Mouse (Mus musculus) heart, postnatal 25 days (tissue): ENCODE data around the gene Guk1. TPM values are rescaled to one million over a fixed set of nuclear protein-coding genes. Genes with fewer than 3 reads are reported as not detected.

Experiments
- DNase-seq: peaks from one replicate; pipeline ENCODE4 v3.0.0; 2022; ENCODE audit warnings: low spot score
- intact Hi-C: fragments of 180-260 bp; cut with DNase I; formaldehyde crosslinking; loops from one replicate; pipeline ENCODE4 v1.15.1; 2025
- total RNA-seq, 2 experiments: library from RNA; stranded (reverse); gene quantifications; 2 replicates each; pipeline ENCODE4 v1.2.3; 2021

The Guk1 gene
- 10 to 100 TPM; 85.4 to 92.6 TPM for total RNA-seq

DNA sequence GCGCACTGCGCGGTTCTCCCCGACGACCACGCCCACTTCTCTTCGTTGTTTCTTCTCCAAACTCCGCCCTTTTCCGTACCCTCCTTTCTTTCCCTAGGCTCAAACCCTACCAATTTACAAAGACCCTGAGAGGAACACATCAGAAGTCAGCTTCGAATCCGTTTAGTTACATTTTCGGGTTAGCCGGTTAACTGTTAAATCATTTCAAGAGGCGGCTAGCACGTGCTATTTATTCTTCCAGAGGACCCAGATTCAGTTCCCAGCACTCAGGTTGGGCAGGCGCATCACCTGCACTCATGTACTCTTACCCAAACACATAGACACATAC is at the start of gene Guk1:
Gene Guk1 (minus strand): TSS at position 154 of the 328 bp plus-strand sequence.
- intact Hi-C loops: no loop called here

DNA sequence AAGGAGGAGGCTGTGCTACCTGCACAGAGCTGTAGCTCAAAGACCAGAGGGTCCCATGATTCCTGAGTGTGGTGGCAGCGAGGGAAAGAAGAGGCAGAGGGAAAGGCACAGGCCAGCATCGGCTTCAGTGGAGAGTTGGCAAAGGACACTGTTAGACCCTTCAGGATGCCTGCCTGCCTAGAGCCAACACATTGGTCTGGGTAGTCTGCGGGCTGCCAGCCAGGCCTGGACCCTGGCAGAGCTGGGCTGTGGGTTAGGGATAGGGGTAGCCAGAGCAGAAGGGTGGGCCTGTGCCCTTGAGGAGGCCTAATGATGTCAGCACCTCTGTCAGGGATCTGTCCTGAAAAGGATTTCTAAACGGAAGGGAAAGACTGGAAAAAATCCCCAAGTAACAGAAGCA is 47.8 kb upstream of the Guk1 start:
- intact Hi-C loops: loop anchor here (5.0 kb wide), 1 partner anchor 243 kb away; no protein-coding TSS in a partner anchor
- DNase-seq: no peak

More for the DNA sequence above, at the start of gene Guk1:
- no peak for DNase-seq

DNA sequence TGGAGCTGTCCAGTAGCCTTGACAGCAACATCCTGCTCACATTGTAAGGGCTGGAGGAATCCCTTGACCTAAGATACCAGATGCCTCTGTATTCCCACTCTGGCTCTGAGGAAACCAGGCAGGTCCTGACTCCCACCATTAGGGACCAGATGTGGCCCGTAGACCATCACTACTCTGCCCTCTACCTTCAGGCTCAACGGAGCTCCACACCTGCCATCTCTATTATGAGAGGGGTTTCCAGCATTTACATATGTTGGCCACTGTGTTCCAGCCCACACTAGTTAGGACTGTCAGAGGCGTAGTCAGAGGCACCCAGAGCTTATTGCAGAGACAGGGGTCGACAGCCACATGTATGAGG is 47.4 kb upstream of the Guk1 start:
- DNase-seq: no peak
- intact Hi-C loops: loop anchor here (5.0 kb wide), 1 partner anchor 243 kb away; no protein-coding TSS in a partner anchor

DNA sequence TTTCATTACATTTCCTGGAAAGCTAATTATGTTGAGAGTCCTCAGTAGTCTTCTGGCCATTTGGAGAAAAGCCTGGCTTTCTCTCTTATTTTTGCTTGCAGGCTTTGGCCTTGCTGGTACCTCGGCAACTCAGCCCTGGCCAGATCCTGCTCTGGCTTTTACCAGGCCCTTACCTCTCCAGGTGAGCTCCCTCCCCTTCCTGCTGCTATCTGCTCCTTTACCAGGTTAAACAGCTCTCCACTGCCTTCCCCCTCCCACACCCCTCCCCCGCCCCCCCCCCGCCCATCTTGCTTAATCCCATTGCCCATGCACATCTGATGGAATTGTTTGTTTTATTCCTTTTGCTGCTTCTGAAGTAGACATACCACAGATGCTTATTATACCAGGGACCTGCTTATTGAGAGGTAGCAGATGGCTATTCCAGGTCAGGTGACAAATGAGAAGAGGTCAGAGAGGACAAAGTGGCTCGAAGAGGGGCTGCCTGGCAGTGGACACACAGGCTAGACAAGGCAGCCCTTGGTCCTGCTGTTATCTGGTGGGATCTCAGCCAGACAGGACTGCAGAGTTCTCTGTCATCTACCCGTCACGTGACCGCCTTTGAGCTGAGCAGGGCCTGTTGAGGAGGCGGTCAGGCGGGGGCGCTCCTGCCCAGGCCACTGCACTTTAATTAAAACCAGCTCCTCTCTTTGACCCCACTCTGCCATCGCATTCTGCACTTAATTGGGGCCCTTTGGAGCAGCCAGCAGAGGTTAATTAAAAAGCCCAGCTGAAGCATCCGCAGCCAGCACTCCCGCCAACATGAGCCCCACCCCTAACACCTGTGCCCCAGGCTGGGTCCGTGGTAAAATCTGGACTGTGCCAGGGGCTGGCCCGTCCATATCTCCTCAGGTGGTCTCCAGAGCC is 46.8 kb upstream of the Guk1 start:
- DNase-seq: peak; percentile 8
- intact Hi-C loops: loop anchor here (5.0 kb wide), 1 partner anchor 244 kb away; no protein-coding TSS in a partner anchor

DNA sequence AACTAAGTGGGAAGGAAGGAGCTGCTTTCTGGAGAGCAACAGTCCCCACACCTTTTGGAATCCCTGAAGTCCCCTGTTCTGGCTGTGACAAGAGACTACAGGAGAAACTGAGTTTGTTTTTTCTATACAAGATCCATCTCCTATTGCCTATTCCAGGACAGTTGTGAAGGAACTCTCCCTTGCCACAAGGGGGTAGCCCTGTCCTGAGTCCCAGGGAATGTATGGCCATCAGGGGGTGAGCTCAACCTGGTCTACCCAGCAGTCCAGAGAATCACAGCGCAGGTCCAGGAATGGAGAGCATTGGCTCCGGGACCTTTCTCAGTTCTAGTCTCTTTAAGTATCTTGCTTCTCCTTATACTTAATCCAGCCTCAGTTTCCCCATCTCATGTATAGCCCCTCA is 40.8 kb upstream of the Guk1 start:
- DNase-seq: no peak
- intact Hi-C loops: no loop called here

DNA sequence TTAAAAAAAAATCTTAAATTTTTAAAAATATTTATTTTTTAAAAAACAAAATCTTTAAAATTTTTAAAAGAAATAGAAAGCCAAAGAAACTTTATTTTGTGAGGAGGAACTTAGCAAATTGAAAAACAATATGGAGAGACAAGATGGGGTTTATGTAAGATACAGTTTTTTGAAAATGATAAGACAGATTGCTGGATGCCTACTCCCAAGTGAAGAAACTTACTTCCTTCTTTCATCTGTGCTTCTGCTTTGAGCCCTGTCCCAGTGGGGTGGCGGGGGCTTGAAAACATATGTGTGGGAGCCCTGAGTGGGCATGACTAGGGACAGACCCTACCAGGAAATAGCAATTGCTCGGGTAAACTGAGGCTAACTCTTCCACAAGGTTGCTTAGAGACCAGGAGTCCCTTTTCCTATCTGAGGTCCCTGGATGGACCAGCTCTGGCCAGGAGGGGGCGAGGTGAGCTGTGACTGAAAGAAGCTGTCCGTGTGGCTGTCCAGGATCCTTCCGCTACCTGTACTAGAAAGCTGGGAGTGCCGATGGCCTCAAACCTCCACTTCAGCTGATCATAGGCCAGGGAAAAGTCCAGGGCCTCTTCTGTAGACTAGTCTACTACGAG is 38.2 kb upstream of the Guk1 start:
- DNase-seq: no peak
- intact Hi-C loops: no loop called here

DNA sequence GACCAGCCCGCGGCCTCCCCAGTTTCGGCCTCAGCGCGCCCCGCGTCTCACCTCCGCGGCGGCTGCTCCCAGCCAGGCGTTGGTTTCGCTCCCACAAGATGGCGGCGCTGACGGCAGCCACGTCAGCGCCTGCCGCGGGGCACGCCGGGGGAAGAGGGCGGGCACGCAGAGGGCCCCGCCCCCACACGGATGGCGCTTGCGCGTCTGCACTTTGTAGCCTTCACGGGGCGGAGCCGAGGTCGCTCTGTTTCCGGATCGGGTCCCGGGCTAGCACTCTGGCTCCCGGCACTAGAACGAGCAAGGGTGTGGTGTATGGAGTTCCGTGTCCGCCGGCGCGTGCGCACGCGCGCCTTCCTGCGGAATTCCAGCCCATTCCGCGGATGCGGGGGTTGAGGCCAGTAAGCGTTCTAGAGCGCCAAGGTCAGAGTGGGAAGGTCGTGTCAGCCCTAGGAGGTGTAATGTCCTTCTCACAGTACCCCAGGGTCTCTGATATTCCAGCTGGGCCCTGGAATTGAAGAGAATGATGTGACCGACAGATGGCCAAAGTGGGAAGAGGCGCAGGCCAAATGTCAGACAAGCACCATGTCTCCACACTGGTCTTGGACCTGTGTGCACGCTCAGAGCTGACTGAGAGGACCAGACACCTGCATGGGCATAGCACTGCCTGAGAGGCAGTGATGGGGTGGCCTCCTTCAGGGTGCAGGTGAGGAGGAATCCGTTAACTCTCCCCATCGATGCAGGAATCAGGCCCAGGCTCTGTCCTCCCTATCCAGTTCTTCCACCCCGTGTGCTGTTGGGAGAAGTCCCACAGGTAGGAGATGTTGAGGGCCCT is 36.3 kb upstream of the Guk1 start, which contains the start of gene Arf1:
Gene Arf1 (minus strand): TSS at position 149 of the 832 bp plus-strand sequence.
- intact Hi-C loops: loop anchor here (5.0 kb wide), 1 partner anchor 66 kb away; the partner anchor contains the start of gene Iba57
- DNase-seq: peak; percentile 93

DNA sequence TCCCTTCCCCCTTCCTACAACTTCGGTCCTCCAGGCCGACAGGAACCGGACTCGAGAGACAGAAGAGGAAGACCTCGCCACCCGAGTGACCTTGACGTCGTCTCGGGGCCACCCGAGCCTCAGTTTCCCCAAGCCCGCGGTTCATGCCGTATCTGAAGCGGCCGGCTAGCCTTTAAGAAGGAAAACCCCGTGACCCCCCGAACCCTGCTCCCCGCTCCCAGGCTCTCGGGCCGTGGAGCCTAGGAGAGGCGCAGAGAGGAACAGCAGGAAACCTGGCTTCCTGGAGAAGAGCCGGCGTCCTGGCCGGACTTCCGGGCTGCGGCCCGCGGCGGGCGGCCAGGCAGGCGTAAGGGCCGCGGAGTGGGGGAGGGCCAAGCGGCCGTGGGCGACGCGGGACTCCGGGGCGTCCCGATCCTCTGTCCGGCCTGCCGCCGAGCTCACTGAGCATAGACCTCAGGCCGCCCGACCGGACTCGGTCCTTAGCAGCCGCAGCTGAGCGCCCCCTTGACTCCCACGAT is 35.7 kb upstream of the Guk1 start:
- intact Hi-C loops: loop anchor here (5.0 kb wide), 1 partner anchor 65 kb away; the partner anchor contains the start of gene Iba57
- no peak for DNase-seq

DNA sequence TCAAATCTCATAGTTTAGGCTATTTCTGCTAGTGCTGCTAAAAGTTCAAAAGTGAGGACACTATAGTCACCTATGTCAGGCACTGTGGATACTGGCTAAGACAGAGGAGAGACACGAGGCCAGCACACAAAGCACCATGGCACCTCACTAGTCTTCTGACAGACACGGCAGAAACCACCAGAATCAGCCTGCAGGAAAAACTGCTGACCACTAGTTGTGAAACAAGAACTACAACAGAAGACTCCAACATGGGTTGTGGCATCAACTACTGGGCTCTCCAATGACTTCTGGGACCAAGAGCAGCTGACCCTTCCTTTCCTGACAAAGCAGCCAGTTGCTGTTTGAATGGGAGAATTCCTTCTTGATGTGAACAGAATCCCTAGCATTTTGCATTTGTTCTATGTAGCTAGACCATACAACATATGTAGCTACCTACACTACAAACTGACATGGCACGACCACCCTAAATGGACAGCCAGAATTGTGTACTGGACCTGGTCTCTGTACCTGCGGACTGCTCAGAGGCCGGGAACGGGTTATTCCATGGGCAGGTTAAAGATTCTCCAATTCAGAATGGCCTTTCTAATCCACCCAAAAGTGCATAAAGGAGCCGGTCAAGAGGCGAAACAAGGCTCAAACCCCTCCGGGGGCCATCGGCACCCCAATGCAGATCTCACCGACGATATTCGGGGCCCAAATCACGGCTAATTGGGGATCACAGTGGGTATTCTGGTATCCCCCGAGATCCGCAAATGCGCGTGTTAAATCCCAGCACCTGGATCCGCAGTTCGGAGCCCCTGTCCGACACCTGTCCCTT is 35.0 kb upstream of the Guk1 start:
- intact Hi-C loops: loop anchor here (5.0 kb wide), 1 partner anchor 65 kb away; the partner anchor contains the start of gene Iba57
- no peak for DNase-seq

DNA sequence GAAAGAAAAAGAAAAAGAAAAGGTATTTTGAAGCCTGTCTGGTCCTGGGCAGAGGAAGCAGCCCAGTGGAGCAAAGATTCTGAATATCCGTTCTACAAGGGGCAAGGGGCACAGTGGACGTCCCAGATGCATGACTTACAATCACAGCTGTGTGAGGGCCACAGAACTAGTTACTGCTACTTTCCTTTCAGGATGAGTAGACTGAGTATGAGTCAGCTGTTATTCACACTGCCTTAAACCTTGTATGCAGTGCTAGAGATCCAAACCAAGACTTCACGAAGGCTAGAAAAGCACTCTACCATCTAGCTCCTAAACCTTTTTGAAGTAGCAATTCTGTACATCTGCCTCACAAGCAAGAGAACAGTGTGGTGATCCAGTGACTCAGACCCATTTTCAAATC is 34.2 kb upstream of the Guk1 start:
- intact Hi-C loops: loop anchor here (5.0 kb wide), 1 partner anchor 64 kb away; the partner anchor contains the start of gene Iba57
- DNase-seq: no peak

DNA sequence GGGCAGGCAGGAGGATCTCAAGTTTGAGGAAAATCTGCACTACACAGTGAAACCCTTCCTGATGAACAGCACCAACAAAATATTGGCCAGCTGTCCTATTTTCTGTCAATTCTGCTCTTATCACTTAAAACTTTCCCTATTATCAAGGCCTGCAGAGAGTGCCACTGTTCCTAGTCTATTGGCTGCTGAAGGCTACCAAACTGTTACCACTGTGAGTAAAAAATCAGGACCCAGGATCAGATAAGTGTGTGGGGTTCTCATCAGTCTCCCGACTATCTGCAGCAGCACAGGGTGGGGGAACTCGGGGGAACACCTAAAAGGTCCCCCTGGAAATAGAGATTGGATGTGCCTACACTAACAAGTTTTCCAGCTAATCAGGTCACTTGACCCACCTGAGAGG is 33.2 kb upstream of the Guk1 start:
- intact Hi-C loops: loop anchor here (5.0 kb wide), 1 partner anchor 63 kb away; the partner anchor contains the start of gene Iba57
- DNase-seq: no peak

DNA sequence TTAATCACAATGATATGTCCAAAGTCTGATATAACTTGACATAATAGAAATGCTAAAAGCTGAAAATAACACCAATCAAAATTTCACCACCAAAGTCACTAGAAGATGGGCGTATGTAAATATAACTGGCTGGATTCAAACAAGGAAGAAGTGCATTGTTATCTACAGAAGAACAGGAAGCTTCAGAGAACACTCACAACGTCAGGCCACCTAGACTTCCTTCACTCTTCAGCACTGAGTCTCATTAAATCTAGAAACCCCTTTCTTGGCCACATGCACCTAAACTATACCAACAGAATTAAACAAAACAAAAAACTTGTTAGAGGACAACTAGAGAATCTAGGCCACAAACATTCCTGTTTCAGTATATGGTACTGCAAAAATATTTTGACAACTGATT is 32.5 kb upstream of the Guk1 start:
- intact Hi-C loops: no loop called here
- DNase-seq: no peak

DNA sequence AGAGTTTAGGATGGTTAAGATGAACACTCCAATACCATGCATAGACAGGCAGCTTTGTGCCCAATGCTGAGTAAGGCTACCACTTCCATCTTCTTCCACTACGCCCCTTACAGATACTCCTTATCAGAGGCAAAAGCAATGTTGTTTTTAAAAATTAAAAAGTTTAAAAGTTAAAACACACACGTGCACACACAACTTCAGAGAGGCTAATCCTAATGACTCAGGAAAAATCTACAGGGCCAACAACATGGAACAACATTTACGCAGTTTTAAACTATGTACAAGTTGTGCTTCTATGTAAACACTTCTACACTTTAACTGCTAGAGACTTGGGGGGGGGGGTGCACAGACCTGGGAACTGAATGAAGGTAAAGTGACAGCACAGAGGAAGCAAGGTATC is 32.0 kb upstream of the Guk1 start:
- no peak for DNase-seq
- intact Hi-C loops: no loop called here

DNA sequence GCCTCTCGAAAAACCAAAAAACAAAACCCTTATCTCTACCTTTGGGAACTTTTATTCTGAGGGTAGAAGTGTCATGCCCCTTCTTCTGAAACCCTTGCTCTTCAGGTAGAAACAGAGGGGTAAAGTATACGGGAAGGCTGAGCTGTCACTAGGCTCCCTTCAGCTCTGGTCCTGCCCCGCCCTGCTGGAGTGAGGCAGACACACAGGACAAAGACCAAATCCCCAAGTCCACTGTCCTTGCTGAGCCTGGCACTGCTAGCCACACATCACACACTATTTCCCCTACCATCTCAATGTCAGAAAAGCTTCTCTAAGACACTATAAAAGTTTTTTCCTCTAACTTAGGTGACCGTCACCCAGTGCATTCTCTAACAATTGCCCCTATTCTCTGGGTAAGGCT is 30.3 kb upstream of the Guk1 start:
- DNase-seq: no peak
- intact Hi-C loops: no loop called here

DNA sequence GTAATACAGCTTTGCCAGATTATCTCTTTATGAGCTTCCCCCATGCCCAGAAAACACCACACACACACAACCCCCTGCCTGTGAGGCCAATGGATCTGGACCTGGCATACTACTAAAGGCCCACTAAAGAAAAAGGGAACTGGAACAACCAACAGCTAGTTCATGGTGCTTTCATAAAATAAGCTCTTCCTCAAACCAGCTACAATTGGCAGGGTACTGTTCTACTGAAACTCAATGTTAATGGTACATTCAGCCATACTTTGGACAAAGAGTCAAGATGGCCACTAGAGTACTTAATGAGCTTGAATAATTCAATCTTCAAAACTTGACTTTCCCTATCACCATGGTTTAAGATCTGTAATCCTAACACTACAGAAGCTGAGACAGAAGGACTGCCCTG is 29.6 kb upstream of the Guk1 start:
- DNase-seq: no peak
- intact Hi-C loops: no loop called here

DNA sequence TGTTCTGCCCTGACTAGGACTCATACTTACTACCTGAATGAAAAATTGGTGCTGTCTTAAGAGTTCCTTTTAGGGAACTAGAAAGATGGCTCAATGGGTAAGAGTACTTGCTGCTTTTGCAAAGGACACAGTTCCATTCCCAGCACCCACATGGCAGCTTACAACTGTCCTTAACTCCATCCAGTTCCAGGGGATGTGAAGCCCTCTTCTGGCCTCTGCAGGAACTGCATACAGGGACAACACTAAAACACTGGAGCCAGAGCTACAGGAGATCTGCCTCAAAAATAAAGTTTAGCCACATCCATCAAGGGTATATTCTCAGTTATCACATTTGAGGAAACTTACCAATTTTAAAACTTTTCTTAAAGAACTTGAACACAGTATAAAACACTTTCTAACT is 27.1 kb upstream of the Guk1 start:
- DNase-seq: no peak
- intact Hi-C loops: no loop called here

DNA sequence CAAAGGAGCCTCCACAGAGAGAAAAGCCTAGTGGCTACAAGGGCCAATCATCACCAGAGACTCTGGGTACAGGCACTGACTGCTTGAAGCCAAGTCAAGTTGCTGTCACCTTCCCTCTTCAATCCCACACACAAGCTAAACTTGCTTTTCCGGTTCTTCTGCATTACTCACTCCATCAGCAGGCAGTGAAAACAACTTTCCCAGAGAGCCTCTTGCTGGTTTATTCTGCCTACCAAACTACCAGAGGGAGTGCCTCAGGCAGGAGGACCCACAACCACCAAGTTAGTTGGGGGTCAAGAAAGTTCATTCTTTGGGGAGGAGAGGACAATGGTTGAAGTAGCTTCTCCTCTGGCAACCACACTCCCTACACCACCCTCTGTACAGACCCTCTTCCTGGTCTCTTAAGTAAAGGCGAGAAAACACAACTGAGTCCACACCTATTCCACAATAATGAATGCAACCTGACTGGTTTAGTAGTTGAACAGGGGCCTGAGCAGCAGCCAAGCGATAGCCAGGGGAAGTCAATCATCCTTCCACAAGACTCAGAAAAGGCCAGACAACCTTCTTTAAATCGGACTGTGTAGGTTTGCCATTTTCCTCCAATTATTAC is 26.5 kb upstream of the Guk1 start:
- intact Hi-C loops: no loop called here

DNA sequence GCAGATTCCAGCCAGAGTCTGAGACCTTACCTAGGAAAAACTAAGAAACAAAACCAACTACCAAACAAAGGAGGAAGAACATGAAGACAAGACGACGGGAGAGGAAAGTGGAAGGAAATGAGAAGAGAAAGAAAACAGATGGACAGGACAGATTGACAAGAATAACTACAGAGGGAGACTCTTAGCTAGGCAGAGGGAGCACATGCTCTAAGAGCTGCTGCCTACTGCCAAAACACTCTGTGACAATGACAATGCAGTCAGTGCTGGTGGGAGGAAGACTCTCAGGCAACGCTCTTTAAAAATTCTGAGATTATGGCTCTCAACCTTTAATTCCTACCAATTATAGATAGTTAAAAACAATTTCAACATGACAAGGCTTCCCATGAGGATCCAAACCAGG is 24.9 kb upstream of the Guk1 start:
- no peak for DNase-seq
- intact Hi-C loops: no loop called here

More for the DNA sequence above, 26.5 kb upstream of the Guk1 start:
- no peak for DNase-seq
